Mouse (Mus musculus) testis, adult 10 weeks (tissue): ENCODE measurements around the gene Vmn2r48. TPM values are rescaled to one million over a fixed set of nuclear protein-coding genes. Genes with fewer than 3 reads are reported as not detected.

Source experiments
- polyA plus RNA-seq: library from polyadenylated mRNA; stranded (reverse); fragments of 350-450 nt; fragmentation: Illumina TruSeq; extraction: RNeasy Lipid Tissue Mini Kit (QIAGEN cat#74804); gene quantifications from one replicate; pipeline ENCODE4 v1.2.3, GENCODE M21; 2014; ENCODE audit warnings: low read depth, low replicate concordance

Vmn2r48 gene
- not detected for polyA plus RNA-seq

GRCm38 (mm10) chr7:9953485-9953884 lies at the start of gene Vmn2r48:
Vmn2r48 (minus strand) TSS chr7:9953585.

GRCm38 (mm10) chr7:9992157-9992556 lies 38.8 kb upstream of the Vmn2r48 start, which contains the start of gene Vmn2r49:
Vmn2r49 (minus strand) TSS chr7:9992257.

Other genes with a start within 250 kb of the Vmn2r48 start
- not detected for gene Vmn2r46, start 183.0 kb downstream of the Vmn2r48 start, polyA plus RNA-seq
- gene Vmn2r47, start 112.3 kb downstream of the Vmn2r48 start, polyA plus RNA-seq: not detected
- gene Vmn2r49, start 38.7 kb upstream of the Vmn2r48 start, polyA plus RNA-seq: not detected
- not detected for gene Vmn2r50, start 99.7 kb upstream of the Vmn2r48 start, polyA plus RNA-seq
- not detected for gene Vmn2r51, start 152.2 kb upstream of the Vmn2r48 start, polyA plus RNA-seq
- gene Vmn2r52, start 223.0 kb upstream of the Vmn2r48 start, polyA plus RNA-seq: not detected